Mouse (Mus musculus) hematopoietic stem cell, adult 5-6 weeks (primary cell): ENCODE data around the gene Tnks1bp1. TPM values are rescaled to one million over a fixed set of nuclear protein-coding genes. Genes with fewer than 3 reads are reported as not detected.

ENCODE experiments used
- ATAC-seq, 2 experiments: fragments of 125-278 bp in 1 of 2; replicated peaks in 1 of 2; 2 replicates each; pipeline ENCODE4 v1.8.0; 2016 to 2017; ENCODE audit warnings: inconsistent platforms in 2 of 2, mild to moderate bottlenecking in 2 of 2, moderate number of reproducible peaks in 2 of 2, low read depth in 1 of 2, moderate TSS enrichment in 1 of 2; ENCODE audit not compliant: low FRiP score in 2 of 2, poor library complexity in 2 of 2, severe bottlenecking in 2 of 2, insufficient read depth in 1 of 2, low TSS enrichment in 1 of 2
- total RNA-seq: library from RNA; stranded (forward); fragments of 172-1452, 232-1000 nt; gene quantifications from 2 replicates; pipeline ENCODE4 v1.2.3, GENCODE M21; 2017

The Tnks1bp1 gene
- 9.9 and 15.9 TPM in 2 replicates for total RNA-seq

- peak; percentile 88 to 90 for ATAC-seq
Measured at GRCm38 (mm10) chr2:85047596-85048167, at the start of gene Tnks1bp1. Gene Tnks1bp1 (plus strand): TSS chr2:85048022.

GRCm38 (mm10) chr2:84999486-85000181 is 48.2 kb upstream of the Tnks1bp1 start:
- peak; percentile 18 to 74; a peak in 3 of 4 replicates for ATAC-seq

- no peak for ATAC-seq
Measured at GRCm38 (mm10) chr2:85001497-85001896, 46.3 kb upstream of the Tnks1bp1 start.

GRCm38 (mm10) chr2:85002575-85002974 is 45.2 kb upstream of the Tnks1bp1 start:
- ATAC-seq, result no peak

- no peak for ATAC-seq
Measured at GRCm38 (mm10) chr2:85004341-85004740, 43.5 kb upstream of the Tnks1bp1 start.

- ATAC-seq, result no peak
Measured at GRCm38 (mm10) chr2:85006600-85006999, 41.2 kb upstream of the Tnks1bp1 start.

- peak; percentile 57 to 59; a peak in 2 of 4 replicates for ATAC-seq
Measured at GRCm38 (mm10) chr2:85007729-85008128, 40.1 kb upstream of the Tnks1bp1 start.

GRCm38 (mm10) chr2:85009212-85009611 is 38.6 kb upstream of the Tnks1bp1 start:
- ATAC-seq, result no peak

- peak in 1 of 2 experiments; percentile 15; a peak in 1 of 4 replicates for ATAC-seq
Measured at GRCm38 (mm10) chr2:85011906-85012604, 35.8 kb upstream of the Tnks1bp1 start.

- peak in 1 of 2 experiments; percentile 31; a peak in 1 of 4 replicates for ATAC-seq
Measured at GRCm38 (mm10) chr2:85012679-85013078, 35.1 kb upstream of the Tnks1bp1 start.

GRCm38 (mm10) chr2:85013826-85014587 is 33.8 kb upstream of the Tnks1bp1 start:
- ATAC-seq, result peak; percentile 27 to 37; a peak in 2 of 4 replicates

GRCm38 (mm10) chr2:85014588-85014982 is 33.2 kb upstream of the Tnks1bp1 start:
- ATAC-seq, result peak; percentile 79 to 87

- ATAC-seq, result no peak
Measured at GRCm38 (mm10) chr2:85022043-85022442, 25.8 kb upstream of the Tnks1bp1 start.

GRCm38 (mm10) chr2:85026178-85026577 is 21.6 kb upstream of the Tnks1bp1 start:
- ATAC-seq, result no peak

- ATAC-seq, result peak; percentile 71 to 74; a peak in 3 of 4 replicates
Measured at GRCm38 (mm10) chr2:85027281-85027680, 20.5 kb upstream of the Tnks1bp1 start.

- no peak for ATAC-seq
Measured at GRCm38 (mm10) chr2:85029897-85030296, 17.9 kb upstream of the Tnks1bp1 start.

- peak; percentile 43 to 57 for ATAC-seq
Measured at GRCm38 (mm10) chr2:85030989-85031388, 16.8 kb upstream of the Tnks1bp1 start.
